Mouse (Mus musculus): ENCODE measurements around the gene Vmn1r132.
"Not testable (repeated sequence)": the region's sequence is repeated elsewhere in the genome, so short reads cannot be mapped to it uniquely, and the experiment has no call there.

Gene Vmn1r132

GRCm38 (mm10) chr7:21613792-21614191 is at the start of gene Vmn1r132:
Gene Vmn1r132, plus strand, starts transcription at chr7:21614092.
- DNase-seq (ENCODE audit: low spot score), result not testable (repeated sequence)

Data from embryo, embryonic 10.5 days (tissue).